Mouse (Mus musculus) heart, postnatal 0 days (tissue): ENCODE data around the gene Btn2a2. TPM values are rescaled to one million over a fixed set of nuclear protein-coding genes. Genes with fewer than 3 reads are reported as not detected.
A peak's percentile ranks its signal among the peaks of the same experiment; 100 is the strongest.

ENCODE experiments used
- ATAC-seq: fragments of 200-750 bp; cut with Nextera tagmentation; 2 replicates; pipeline ENCODE4 v1.8.0; 2017; ENCODE audit warnings: low read depth, moderate number of reproducible peaks, moderate library complexity; ENCODE audit not compliant: insufficient read depth
- DNase-seq: peaks from one replicate; pipeline ENCODE4 v3.0.0-alpha.2; 2016; ENCODE audit warnings: low spot score
- H3K27ac ChIP-seq: fragments of 300-500 bp; sonication (generic); 2 replicates; pipeline ENCODE4 v1.5.1; 2014; ENCODE audit warnings: low read depth, mild to moderate bottlenecking
- H3K27me3 ChIP-seq: fragments of 300-500 bp; sonication (generic); 2 replicates; pipeline ENCODE4 v1.6.1; 2014; ENCODE audit warnings: low read length, mixed read lengths; ENCODE audit not compliant: control insufficient read depth, insufficient read depth
- H3K36me3 ChIP-seq: fragments of 300-500 bp; sonication (generic); replicated peaks from 2 replicates; pipeline ENCODE4 v1.6.1; 2014; ENCODE audit warnings: low read length, mixed read lengths; ENCODE audit not compliant: control insufficient read depth, insufficient read depth
- H3K4me1 ChIP-seq: fragments of 300-500 bp; sonication (generic); 2 replicates; pipeline ENCODE4 v1.6.1; 2014; ENCODE audit warnings: antibody characterized with exemption; ENCODE audit not compliant: control insufficient read depth, insufficient read depth
- H3K4me2 ChIP-seq: fragments of 300-500 bp; sonication (generic); 2 replicates; pipeline ENCODE4 v1.6.1; 2014; ENCODE audit warnings: low read depth, mild to moderate bottlenecking, low read length, moderate library complexity
- H3K4me3 ChIP-seq: fragments of 300-500 bp; sonication (generic); 2 replicates; pipeline ENCODE4 v1.5.1; 2014; ENCODE audit warnings: low read depth, low read length
- H3K9ac ChIP-seq: fragments of 300-500 bp; sonication (generic); replicated peaks from 2 replicates; pipeline ENCODE4 v1.6.1; 2014; ENCODE audit warnings: low read depth, low read length, mixed read lengths
- H3K9me3 ChIP-seq: fragments of 300-500 bp; sonication (generic); replicated peaks from 2 replicates; pipeline ENCODE4 v1.6.1; 2016; ENCODE audit warnings: low read length; ENCODE audit not compliant: control insufficient read depth
- CTCF ChIP-seq: IDR thresholded peaks from 2 replicates; pipeline ENCODE4 v1.5.1; 2016; ENCODE audit warnings: antibody characterized with exemption, control low read depth, low read depth
- EP300 ChIP-seq: IDR thresholded peaks from 2 replicates; pipeline ENCODE4 v1.6.1; 2016; ENCODE audit warnings: antibody characterized with exemption, low read depth
- WGBS: fragments of 180-500 bp; shearing (Covaris S2); extraction: QIAGEN DNeasy Blood & Tissue Kit; methylation state at CpG from one replicate; pipeline ENCODE4 v1.1.7; 2014; 5-methylcytosine and 5-hydroxymethylcytosine counted together
- polyA plus RNA-seq: library from polyadenylated mRNA; unstranded; fragments of >200 nt; fragmentation: Nextera tagmentation; extraction: Ambion mirVana; gene quantifications from 2 replicates; pipeline ENCODE4 v1.2.1, GENCODE M21; 2015
- total RNA-seq: library from RNA; depleted of rRNA; stranded (reverse); fragments of >200 nt; gene quantifications from 2 replicates; pipeline ENCODE4 v1.2.3, GENCODE M21; 2014; ENCODE audit warnings: low replicate concordance

Btn2a2 gene
- total and polyA plus RNA-seq, 2 experiments from 2014 or later = 0.15 TPM; not detected in 1

GRCm38 (mm10) chr13:23465600-23466109, 23.0 kb downstream of the Btn2a2 start, which contains the start of gene Btn1a1:
Gene Btn1a1, minus strand, starts transcription at chr13:23465901.
- no peak for DNase-seq
- no peaks in the 10 kb centered on the region for H3K9me3 ChIP-seq
- no peaks in the 10 kb centered on the region for H3K36me3 ChIP-seq
- no peaks in the 10 kb centered on the region for H3K27me3 ChIP-seq
- H3K27ac ChIP-seq = no peak within 1 kb of the TSS
- TF ChIP-seq EP300 (no peak), CTCF (no peak)
- peak within 1 kb of the TSS; percentile 77 for H3K4me2 ChIP-seq
- H3K4me3 ChIP-seq = peak within 1 kb of the TSS; percentile 59
- 5% methylated on average over 7 of the region's 7 CpGs for WGBS
- H3K9ac ChIP-seq = 0 out of 2 replicates have a peak within 1 kb of the TSS, but pooled peaks have one; percentile 0
- no peak for ATAC-seq
- peaks cover 17% of the 10 kb centered on the region for H3K4me1 ChIP-seq

GRCm38 (mm10) chr13:23464841-23465366, 23.8 kb downstream of the Btn2a2 start:
- TF ChIP-seq CTCF (no peak), EP300 (no peak)
- no peaks in the 10 kb centered on the region for H3K9me3 ChIP-seq
- peak overlapping the region; percentile 77 for H3K4me2 ChIP-seq
- WGBS = 5% methylated on average over 11 of the region's 11 CpGs
- H3K27ac ChIP-seq = no peak overlapping the region
- DNase-seq (no peak), ATAC-seq (no peak)
- H3K4me3 ChIP-seq = peak overlapping the region; percentile 59
- no peaks in the 10 kb centered on the region for H3K27me3 ChIP-seq
- 0 out of 2 replicates have a peak overlapping the region, but pooled peaks have one; percentile 0 for H3K9ac ChIP-seq
- H3K36me3 ChIP-seq = no peaks in the 10 kb centered on the region
- H3K4me1 ChIP-seq = peaks cover 17% of the 10 kb centered on the region

GRCm38 (mm10) chr13:23464224-23464637, 24.4 kb downstream of the Btn2a2 start:
- DNase-seq (no peak), ATAC-seq (0 out of 2 replicates have a peak, but pooled peaks have one; percentile 44)
- Histone ChIP-seq H3K4me3 (peak overlapping the region; percentile 59), H3K4me1 (peaks cover 17% of the 10 kb centered on the region), H3K27me3 (no peaks in the 10 kb centered on the region), H3K9ac (peak overlapping the region; percentile 41), H3K27ac (no peak overlapping the region), H3K36me3 (no peaks in the 10 kb centered on the region), H3K4me2 (peak overlapping the region; percentile 77), H3K9me3 (no peaks in the 10 kb centered on the region)
- no peak for TF ChIP-seq EP300
- no peak for TF ChIP-seq CTCF
- 2% methylated on average over 29 of the region's 29 CpGs for WGBS

GRCm38 (mm10) chr13:23463381-23464223, 25.1 kb downstream of the Btn2a2 start:
- Histone ChIP-seq H3K27me3 (no peaks in the 10 kb centered on the region), H3K4me1 (peaks cover 17% of the 10 kb centered on the region), H3K4me2 (peak overlapping the region; percentile 77), H3K9ac (peak overlapping the region; percentile 41), H3K4me3 (peak overlapping the region; percentile 59), H3K27ac (no peak overlapping the region), H3K9me3 (no peaks in the 10 kb centered on the region), H3K36me3 (no peaks in the 10 kb centered on the region)
- no peak for TF ChIP-seq EP300
- no peak for TF ChIP-seq CTCF
- ATAC-seq (peak; percentile 11; the same call in 1 of the 2 replicates), DNase-seq (no peak)
- 2% methylated on average over 21 of the region's 21 CpGs for WGBS

GRCm38 (mm10) chr13:23462669-23463068, 26.0 kb downstream of the Btn2a2 start:
- H3K9ac ChIP-seq = no peak overlapping the region
- H3K4me2 ChIP-seq = no peak overlapping the region
- no peaks in the 10 kb centered on the region for H3K36me3 ChIP-seq
- no peaks in the 10 kb centered on the region for H3K9me3 ChIP-seq
- H3K4me3 ChIP-seq = no peak overlapping the region
- H3K27ac ChIP-seq = no peak overlapping the region
- no peaks in the 10 kb centered on the region for H3K27me3 ChIP-seq
- no peak for DNase-seq
- H3K4me1 ChIP-seq = peaks cover 17% of the 10 kb centered on the region
- ATAC-seq = no peak
- TF ChIP-seq EP300 = no peak
- no peak for TF ChIP-seq CTCF
